Mouse (Mus musculus) lung, embryonic 16.5 days (tissue): Measurements from ENCODE around the gene 2210407C18Rik. TPM values are rescaled to one million over a fixed set of nuclear protein-coding genes. Genes with fewer than 3 reads are reported as not detected.

ENCODE experiments used
- ATAC-seq: fragments of 200-750 bp; cut with Nextera tagmentation; 2 replicates; pipeline ENCODE4 v1.8.0; 2017; ENCODE audit warnings: low read depth, mild to moderate bottlenecking, moderate library complexity
- H3K27ac ChIP-seq: fragments of 300-500 bp; sonication (generic); 2 replicates; pipeline ENCODE4 v1.5.1; 2014; ENCODE audit warnings: mild to moderate bottlenecking, control low read depth, low read length
- H3K27me3 ChIP-seq: fragments of 300-500 bp; sonication (generic); 2 replicates; pipeline ENCODE4 v1.6.1; 2014; ENCODE audit warnings: low read depth, low read length, mixed read lengths; ENCODE audit not compliant: control insufficient read depth, insufficient read depth
- H3K36me3 ChIP-seq: fragments of 300-500 bp; sonication (generic); 2 replicates; pipeline ENCODE4 v1.6.1; 2014; ENCODE audit warnings: low read length; ENCODE audit not compliant: control insufficient read depth, insufficient read depth
- H3K4me1 ChIP-seq: fragments of 300-500 bp; sonication (generic); replicated peaks from 2 replicates; pipeline ENCODE4 v1.6.1; 2014; ENCODE audit warnings: low read length, mixed read lengths; ENCODE audit not compliant: control insufficient read depth, insufficient read depth
- H3K4me2 ChIP-seq: fragments of 300-500 bp; sonication (generic); 2 replicates; pipeline ENCODE4 v1.6.1; 2014; ENCODE audit warnings: low read depth, low read length, control low read depth
- H3K4me3 ChIP-seq: fragments of 300-500 bp; sonication (generic); 2 replicates; pipeline ENCODE4 v1.5.1; 2014; ENCODE audit warnings: mild to moderate bottlenecking, low read length, control low read depth
- H3K9ac ChIP-seq: fragments of 300-500 bp; sonication (generic); 2 replicates; pipeline ENCODE4 v1.6.1; 2014; ENCODE audit warnings: low read length, control low read depth
- H3K9me3 ChIP-seq: fragments of 300-500 bp; sonication (generic); 2 replicates; pipeline ENCODE4 v1.6.1; 2016; ENCODE audit warnings: low read length; ENCODE audit not compliant: control insufficient read depth
- WGBS: fragments of 180-500 bp; shearing (Covaris S2); extraction: QIAGEN DNeasy Blood & Tissue Kit; methylation state at CpG from one replicate; pipeline ENCODE4 v1.1.7; 2014; 5-methylcytosine and 5-hydroxymethylcytosine counted together
- polyA plus RNA-seq: library from polyadenylated mRNA; unstranded; fragments of >200 nt; fragmentation: Nextera tagmentation; extraction: Ambion mirVana; gene quantifications from 2 replicates; pipeline ENCODE4 v1.2.1, GENCODE M21; 2015

Gene 2210407C18Rik
- polyA plus RNA-seq, 1 experiment from 2014 or later: not detected

GRCm38 (mm10) chr11:58605228-58605627 is 10.6 kb downstream of the 2210407C18Rik start:
- ATAC-seq: no peak
- Histone ChIP-seq H3K27ac (no peak overlapping the region), H3K4me2 (no peak overlapping the region), H3K9ac (no peak overlapping the region), H3K4me3 (no peak overlapping the region), H3K4me1 (no peaks in the 10 kb centered on the region), H3K27me3 (no peaks in the 10 kb centered on the region), H3K36me3 (no peaks in the 10 kb centered on the region), H3K9me3 (no peaks in the 10 kb centered on the region)
- WGBS: 42% methylated on average over 3 of the region's 3 CpGs

- H3K27me3 ChIP-seq: no peaks in the 10 kb centered on the region
- no peaks in the 10 kb centered on the region for H3K9me3 ChIP-seq
- WGBS: 37% methylated on average over 2 of the region's 2 CpGs
- no peaks in the 10 kb centered on the region for H3K4me1 ChIP-seq
- H3K36me3 ChIP-seq: no peaks in the 10 kb centered on the region
- no peak overlapping the region for H3K4me3 ChIP-seq
- ATAC-seq: no peak
- no peak overlapping the region for H3K4me2 ChIP-seq
- no peak overlapping the region for H3K27ac ChIP-seq
- no peak overlapping the region for H3K9ac ChIP-seq
Observed at GRCm38 (mm10) chr11:58604688-58605087, 11.2 kb downstream of the 2210407C18Rik start.

- Histone ChIP-seq H3K27me3 (no peaks in the 10 kb centered on the region), H3K4me3 (no peak overlapping the region), H3K9me3 (no peaks in the 10 kb centered on the region), H3K9ac (no peak overlapping the region), H3K4me1 (no peaks in the 10 kb centered on the region), H3K4me2 (no peak overlapping the region), H3K36me3 (no peaks in the 10 kb centered on the region), H3K27ac (no peak overlapping the region)
- ATAC-seq: no peak
- WGBS: 61% methylated on average over 6 of the region's 6 CpGs
Observed at GRCm38 (mm10) chr11:58602800-58603560, 12.9 kb downstream of the 2210407C18Rik start.

GRCm38 (mm10) chr11:58602062-58602461 is 13.8 kb downstream of the 2210407C18Rik start:
- no peak for ATAC-seq
- no peaks in the 10 kb centered on the region for H3K9me3 ChIP-seq
- no peaks in the 10 kb centered on the region for H3K36me3 ChIP-seq
- H3K9ac ChIP-seq: no peak overlapping the region
- H3K27ac ChIP-seq: no peak overlapping the region
- no peak overlapping the region for H3K4me3 ChIP-seq
- no peak overlapping the region for H3K4me2 ChIP-seq
- no peaks in the 10 kb centered on the region for H3K4me1 ChIP-seq
- no peaks in the 10 kb centered on the region for H3K27me3 ChIP-seq

GRCm38 (mm10) chr11:58597837-58598236 is 18.0 kb downstream of the 2210407C18Rik start:
- ATAC-seq: no peak
- H3K9me3 ChIP-seq: no peaks in the 10 kb centered on the region
- 79% methylated on average over 13 of the region's 13 CpGs for WGBS

GRCm38 (mm10) chr11:58594814-58595213 is 21.1 kb downstream of the 2210407C18Rik start, which contains the start of gene Olfr324:
Gene Olfr324, plus strand, starts transcription at chr11:58595114.
- H3K27ac ChIP-seq: no peak within 1 kb of the TSS

More at GRCm38 (mm10) chr11:58597837-58598236, 18.0 kb downstream of the 2210407C18Rik start:
- no peaks in the 10 kb centered on the region for H3K4me1 ChIP-seq
- H3K9ac ChIP-seq: no peak overlapping the region
- no peaks in the 10 kb centered on the region for H3K36me3 ChIP-seq
- H3K4me3 ChIP-seq: no peak overlapping the region
- no peaks in the 10 kb centered on the region for H3K27me3 ChIP-seq
- no peak overlapping the region for H3K27ac ChIP-seq
- H3K4me2 ChIP-seq: no peak overlapping the region

GRCm38 (mm10) chr11:58588620-58589250 is 27.1 kb downstream of the 2210407C18Rik start:
- Histone ChIP-seq H3K4me2 (no peak overlapping the region), H3K9ac (no peak overlapping the region), H3K4me3 (no peak overlapping the region), H3K27ac (no peak overlapping the region), H3K4me1 (no peaks in the 10 kb centered on the region), H3K9me3 (no peaks in the 10 kb centered on the region), H3K36me3 (no peaks in the 10 kb centered on the region), H3K27me3 (no peaks in the 10 kb centered on the region)
- no peak for ATAC-seq
- 51% methylated on average over 3 of the region's 3 CpGs for WGBS

More at GRCm38 (mm10) chr11:58594814-58595213, 21.1 kb downstream of the 2210407C18Rik start, which contains the start of gene Olfr324:
- Histone ChIP-seq H3K27me3 (no peaks in the 10 kb centered on the region), H3K4me1 (no peaks in the 10 kb centered on the region), H3K36me3 (no peaks in the 10 kb centered on the region), H3K4me2 (no peak within 1 kb of the TSS), H3K9me3 (no peaks in the 10 kb centered on the region), H3K9ac (no peak within 1 kb of the TSS), H3K4me3 (no peak within 1 kb of the TSS)
- ATAC-seq: no peak
- 73% methylated on average over 6 of the region's 6 CpGs for WGBS

GRCm38 (mm10) chr11:58587898-58588348 is 28.0 kb downstream of the 2210407C18Rik start:
- WGBS: 70% methylated on average over 7 of the region's 7 CpGs
- H3K4me2 ChIP-seq: no peak overlapping the region

GRCm38 (mm10) chr11:58578636-58579035 is 37.2 kb downstream of the 2210407C18Rik start:
- H3K36me3 ChIP-seq: no peaks in the 10 kb centered on the region
- H3K27ac ChIP-seq: no peak overlapping the region
- H3K4me1 ChIP-seq: no peaks in the 10 kb centered on the region
- H3K27me3 ChIP-seq: no peaks in the 10 kb centered on the region
- no peak overlapping the region for H3K4me3 ChIP-seq
- H3K4me2 ChIP-seq: no peak overlapping the region
- no peak overlapping the region for H3K9ac ChIP-seq
- ATAC-seq: no peak
- 71% methylated on average over 8 of the region's 8 CpGs for WGBS
- H3K9me3 ChIP-seq: no peaks in the 10 kb centered on the region

More at GRCm38 (mm10) chr11:58587898-58588348, 28.0 kb downstream of the 2210407C18Rik start:
- Histone ChIP-seq H3K27me3 (no peaks in the 10 kb centered on the region), H3K27ac (no peak overlapping the region), H3K36me3 (no peaks in the 10 kb centered on the region), H3K4me1 (no peaks in the 10 kb centered on the region), H3K9me3 (no peaks in the 10 kb centered on the region), H3K4me3 (no peak overlapping the region), H3K9ac (no peak overlapping the region)
- ATAC-seq: no peak
